Mouse (Mus musculus) limb, embryonic 14.5 days (tissue): ENCODE data around the gene Cd300lb. TPM values are rescaled to one million over a fixed set of nuclear protein-coding genes. Genes with fewer than 3 reads are reported as not detected.
"Not testable (repeated sequence)": the region's sequence is repeated elsewhere in the genome, so short reads cannot be mapped to it uniquely, and the experiment has no call there.

Source experiments
- ATAC-seq: fragments of 200-750 bp; cut with Nextera tagmentation; 2 replicates; pipeline ENCODE4 v1.8.0; 2017; ENCODE audit warnings: low read depth, moderate number of reproducible peaks, moderate TSS enrichment; ENCODE audit not compliant: low FRiP score
- DNase-seq: peaks from one replicate; pipeline ENCODE4 v3.0.0-alpha.2; 2015; ENCODE audit warnings: low spot score
- H3K27ac ChIP-seq: fragments of 300-500 bp; sonication (generic); replicated peaks from 2 replicates; pipeline ENCODE4 v1.5.1; 2014; ENCODE audit warnings: low read depth, mild to moderate bottlenecking, low read length, moderate library complexity, mixed read lengths
- H3K27me3 ChIP-seq: fragments of 300-500 bp; sonication (generic); 2 replicates; pipeline ENCODE4 v1.6.1; 2014; ENCODE audit warnings: low read length, mixed read lengths; ENCODE audit not compliant: control insufficient read depth, insufficient read depth
- H3K36me3 ChIP-seq: fragments of 300-500 bp; sonication (generic); 2 replicates; pipeline ENCODE4 v1.6.1; 2014; ENCODE audit warnings: mild to moderate bottlenecking, low read length, moderate library complexity, mixed read lengths; ENCODE audit not compliant: control insufficient read depth, insufficient read depth
- H3K4me1 ChIP-seq: fragments of 300-500 bp; sonication (generic); 2 replicates; pipeline ENCODE4 v1.6.1; 2014; ENCODE audit warnings: antibody characterized with exemption, low read length, mixed read lengths; ENCODE audit not compliant: control insufficient read depth, insufficient read depth
- H3K4me2 ChIP-seq: fragments of 300-500 bp; sonication (generic); replicated peaks from 2 replicates; pipeline ENCODE4 v1.6.1; 2014; ENCODE audit warnings: low read depth, mild to moderate bottlenecking, low read length, moderate library complexity; ENCODE audit not compliant: severe bottlenecking
- H3K4me3 ChIP-seq: fragments of 300-500 bp; sonication (generic); replicated peaks from 2 replicates; pipeline ENCODE4 v1.5.1; 2014; ENCODE audit warnings: low read length
- H3K9ac ChIP-seq: fragments of 300-500 bp; sonication (generic); 2 replicates; pipeline ENCODE4 v1.6.1; 2014; ENCODE audit warnings: mild to moderate bottlenecking, low read depth, low read length, moderate library complexity; ENCODE audit not compliant: severe bottlenecking
- H3K9me3 ChIP-seq: fragments of 300-500 bp; sonication (generic); 2 replicates; pipeline ENCODE4 v1.6.1; 2016; ENCODE audit warnings: low read length; ENCODE audit not compliant: control insufficient read depth
- POLR2A ChIP-seq: fragments of 200-500 bp; IDR thresholded peaks from 2 replicates; pipeline ENCODE4 v1.8.0; 2012; ENCODE audit warnings: inconsistent platforms, mild to moderate bottlenecking, moderate library complexity, borderline replicate concordance; ENCODE audit not compliant: insufficient read depth, insufficient read length; ENCODE audit errors: extremely low read depth
- WGBS: fragments of 180-500 bp; shearing (Covaris S2); extraction: QIAGEN DNeasy Blood & Tissue Kit; methylation state at CpG from one replicate; pipeline ENCODE4 v1.1.7; 2014; 5-methylcytosine and 5-hydroxymethylcytosine counted together
- polyA plus RNA-seq, 2 experiments: library from polyadenylated mRNA; depleted of rRNA in 1 of 2; stranded (reverse) in 1 of 2; unstranded in 1 of 2; fragments of >200 nt; fragmentation: Nextera tagmentation in 1 of 2; extraction: Ambion mirVana in 1 of 2; gene quantifications; 2 replicates each; pipeline versions ENCODE4 v1.2.1 to v1.2.3; 2012 to 2014

Cd300lb gene
- polyA plus RNA-seq, 2 experiments, result 0.32 to 0.33 TPM

- WGBS, result 75% methylated on average over 6 of the region's 6 CpGs
- no peak for TF ChIP-seq POLR2A
- Histone ChIP-seq H3K4me2 (no peak overlapping the region), H3K27me3 (no peaks in the 10 kb centered on the region), H3K27ac (no peak overlapping the region), H3K9ac (no peak overlapping the region), H3K4me1 (no peaks in the 10 kb centered on the region), H3K4me3 (no peak overlapping the region), H3K36me3 (no peaks in the 10 kb centered on the region), H3K9me3 (no peaks in the 10 kb centered on the region)
- no peak for DNase-seq
- no peak for ATAC-seq
Measured at GRCm38 (mm10) chr11:114917120-114917519, 17.1 kb downstream of the Cd300lb start.

GRCm38 (mm10) chr11:114914978-114915377, 19.2 kb downstream of the Cd300lb start:
- ATAC-seq, result no peak

GRCm38 (mm10) chr11:114912847-114913246, 21.3 kb downstream of the Cd300lb start:
- H3K36me3 ChIP-seq, result no peaks in the 10 kb centered on the region
- no peaks in the 10 kb centered on the region for H3K9me3 ChIP-seq
- peak; percentile 89 for DNase-seq
- no peak for TF ChIP-seq POLR2A
- no peaks in the 10 kb centered on the region for H3K4me1 ChIP-seq
- no peak overlapping the region for H3K9ac ChIP-seq
- no peak overlapping the region for H3K4me2 ChIP-seq
- H3K4me3 ChIP-seq, result no peak overlapping the region
- no peaks in the 10 kb centered on the region for H3K27me3 ChIP-seq
- H3K27ac ChIP-seq, result no peak overlapping the region
- ATAC-seq, result no peak; the same call in 1 of the 2 replicates
- 17% methylated on average over 9 of the region's 9 CpGs for WGBS

More at GRCm38 (mm10) chr11:114914978-114915377, 19.2 kb downstream of the Cd300lb start:
- TF ChIP-seq POLR2A, result no peak
- no peak for DNase-seq
- no peaks in the 10 kb centered on the region for H3K36me3 ChIP-seq
- H3K27ac ChIP-seq, result no peak overlapping the region
- no peaks in the 10 kb centered on the region for H3K9me3 ChIP-seq
- H3K27me3 ChIP-seq, result no peaks in the 10 kb centered on the region
- H3K4me1 ChIP-seq, result no peaks in the 10 kb centered on the region
- 20% methylated on average over 7 of the region's 7 CpGs for WGBS
- H3K4me2 ChIP-seq, result no peak overlapping the region
- no peak overlapping the region for H3K9ac ChIP-seq
- no peak overlapping the region for H3K4me3 ChIP-seq

- not testable (repeated sequence) for H3K9ac ChIP-seq, H3K4me3 ChIP-seq, H3K4me2 ChIP-seq, ATAC-seq, H3K27me3 ChIP-seq, H3K36me3 ChIP-seq, H3K9me3 ChIP-seq, H3K4me1 ChIP-seq, DNase-seq, H3K27ac ChIP-seq
- WGBS, result 38% methylated on average over 3 of the region's 3 CpGs
Measured at GRCm38 (mm10) chr11:114909538-114909937, 24.6 kb downstream of the Cd300lb start.

- Histone ChIP-seq H3K4me2 (no peak overlapping the region), H3K9me3 (no peaks in the 10 kb centered on the region), H3K27me3 (no peaks in the 10 kb centered on the region), H3K4me3 (no peak overlapping the region), H3K9ac (no peak overlapping the region), H3K27ac (no peak overlapping the region), H3K4me1 (no peaks in the 10 kb centered on the region), H3K36me3 (no peaks in the 10 kb centered on the region)
- no peak for ATAC-seq
- TF ChIP-seq POLR2A, result no peak
- DNase-seq, result no peak
- WGBS, result 55% methylated on average over 4 of the region's 4 CpGs
Measured at GRCm38 (mm10) chr11:114908086-114908485, 26.1 kb downstream of the Cd300lb start.

GRCm38 (mm10) chr11:114907567-114907966, 26.6 kb downstream of the Cd300lb start:
- no peak for TF ChIP-seq POLR2A
- DNase-seq (no peak), ATAC-seq (no peak)
- H3K9ac ChIP-seq, result no peak overlapping the region
- H3K27ac ChIP-seq, result no peak overlapping the region
- 75% methylated on average over 4 of the region's 4 CpGs for WGBS
- H3K4me1 ChIP-seq, result no peaks in the 10 kb centered on the region
- no peaks in the 10 kb centered on the region for H3K27me3 ChIP-seq
- no peak overlapping the region for H3K4me2 ChIP-seq
- H3K9me3 ChIP-seq, result no peaks in the 10 kb centered on the region
- H3K4me3 ChIP-seq, result no peak overlapping the region
- no peaks in the 10 kb centered on the region for H3K36me3 ChIP-seq
